Mouse (Mus musculus) adrenal gland (tissue): ENCODE results near the gene Rnf43.

ENCODE experiments used
- intact Hi-C: fragments of 180-260 bp; cut with DNase I; formaldehyde crosslinking; loops from one replicate; pipeline ENCODE4 v1.15.1; 2025
- long read RNA-seq, 2 experiments: library from polyadenylated mRNA; unstranded; transcript quantifications; one replicate each; pipeline ENCODE4 v2.0.0; 2020; ENCODE audit warnings: borderline replicate concordance in 1 of 2; ENCODE audit not compliant: insufficient replicate concordance in 1 of 2

Gene Rnf43
- long read RNA-seq, experiment 1 = 0 reads
- long read RNA-seq, experiment 2 = 0 reads

- intact Hi-C loops = loop anchor here (1.0 to 5.0 kb wide), 2 partner anchors 55 to 109 kb away; no protein-coding TSS in a partner anchor
Measured at GRCm38 (mm10) chr11:87662407-87662806, at the start of gene Rnf43. Rnf43 (plus strand) TSS chr11:87662722.

- intact Hi-C loops = no loop called here
Measured at GRCm38 (mm10) chr11:87613972-87614371, 48.5 kb upstream of the Rnf43 start.

- intact Hi-C loops = no loop called here
Measured at GRCm38 (mm10) chr11:87615551-87615950, 47.0 kb upstream of the Rnf43 start.

- intact Hi-C loops = no loop called here
Measured at GRCm38 (mm10) chr11:87615952-87616351, 46.6 kb upstream of the Rnf43 start.

GRCm38 (mm10) chr11:87616790-87617474, 45.6 kb upstream of the Rnf43 start, which contains the start of gene Hsf5:
Hsf5 (plus strand) TSS chr11:87617164.
- intact Hi-C loops = no loop called here

- intact Hi-C loops = no loop called here
Measured at GRCm38 (mm10) chr11:87617606-87618005, 44.9 kb upstream of the Rnf43 start.

GRCm38 (mm10) chr11:87623160-87623559, 39.4 kb upstream of the Rnf43 start:
- intact Hi-C loops = no loop called here

- intact Hi-C loops = loop anchor here (5.0 kb wide), 1 partner anchor 142 kb away; no protein-coding TSS in a partner anchor
Measured at GRCm38 (mm10) chr11:87629859-87630258, 32.7 kb upstream of the Rnf43 start.

- intact Hi-C loops = no loop called here
Measured at GRCm38 (mm10) chr11:87638793-87639192, 23.7 kb upstream of the Rnf43 start.

- intact Hi-C loops = no loop called here
Measured at GRCm38 (mm10) chr11:87639206-87639605, 23.3 kb upstream of the Rnf43 start.

- intact Hi-C loops = no loop called here
Measured at GRCm38 (mm10) chr11:87642865-87643264, 19.7 kb upstream of the Rnf43 start.

GRCm38 (mm10) chr11:87654693-87655092, 7.8 kb upstream of the Rnf43 start:
- intact Hi-C loops = no loop called here

GRCm38 (mm10) chr11:87659216-87659615, 3.3 kb upstream of the Rnf43 start:
- intact Hi-C loops = no loop called here

- intact Hi-C loops = loop anchor here (1.0 to 5.0 kb wide), 2 partner anchors 54 to 108 kb away; no protein-coding TSS in a partner anchor
Measured at GRCm38 (mm10) chr11:87662822-87663221, 300 bp downstream of the Rnf43 start.

- intact Hi-C loops = loop anchor here (5.0 kb wide), 1 partner anchor 53 kb away; no protein-coding TSS in a partner anchor
Measured at GRCm38 (mm10) chr11:87663948-87664347, 1.4 kb downstream of the Rnf43 start.

- intact Hi-C loops = loop anchor here (5.0 kb wide), 1 partner anchor 53 kb away; no protein-coding TSS in a partner anchor
Measured at GRCm38 (mm10) chr11:87664521-87664920, 2.0 kb downstream of the Rnf43 start.

GRCm38 (mm10) chr11:87665224-87665623, 2.7 kb downstream of the Rnf43 start:
- intact Hi-C loops = no loop called here

GRCm38 (mm10) chr11:87665658-87666057, 3.1 kb downstream of the Rnf43 start:
- intact Hi-C loops = no loop called here

GRCm38 (mm10) chr11:87666256-87667035, 3.9 kb downstream of the Rnf43 start:
- intact Hi-C loops = no loop called here

GRCm38 (mm10) chr11:87667107-87668090, 4.9 kb downstream of the Rnf43 start:
- intact Hi-C loops = no loop called here

- intact Hi-C loops = no loop called here
Measured at GRCm38 (mm10) chr11:87673282-87673681, 10.8 kb downstream of the Rnf43 start.
